Mouse (Mus musculus): ENCODE measurements around the gene Kazn.
A peak's percentile ranks its signal among the peaks of the same experiment; 100 is the strongest.

- TF ChIP-seq EP300 (IDR thresholded peaks at IDR 0.05; ENCODE audit: low read depth), result peak; percentile 30; the same call in 1 of the 2 replicates
- no peak for TF ChIP-seq CTCF (IDR thresholded peaks at IDR 0.05; ENCODE audit: low read depth)
Measured at GRCm38 (mm10) chr4:142088836-142089235, 150.4 kb downstream of the Kazn start.

Measured in liver, postnatal 0 days (tissue).